Mouse (Mus musculus): ENCODE results near the gene Grm1.

Grm1 gene

DNA sequence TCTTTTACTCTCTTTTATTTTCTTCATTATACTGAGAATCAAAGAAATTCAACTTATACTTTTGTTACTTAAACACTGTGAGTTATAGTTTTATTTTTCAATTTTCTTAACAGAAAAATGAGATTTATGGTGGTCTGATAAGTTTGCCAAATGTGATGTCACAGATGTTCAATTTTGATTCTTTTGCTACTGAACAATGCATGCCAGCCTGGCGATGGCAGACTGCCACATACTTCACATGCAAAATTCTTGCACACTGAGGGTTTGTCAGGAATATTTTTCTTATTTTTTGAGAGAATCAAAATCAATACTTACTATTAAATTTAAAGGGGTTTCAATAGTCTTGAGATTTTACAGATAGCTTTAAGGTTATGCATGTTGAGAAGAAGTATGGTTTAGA is 251.0 kb downstream of the Grm1 start:
- no peak for DNase-seq (ENCODE audit: low spot score)

DNA sequence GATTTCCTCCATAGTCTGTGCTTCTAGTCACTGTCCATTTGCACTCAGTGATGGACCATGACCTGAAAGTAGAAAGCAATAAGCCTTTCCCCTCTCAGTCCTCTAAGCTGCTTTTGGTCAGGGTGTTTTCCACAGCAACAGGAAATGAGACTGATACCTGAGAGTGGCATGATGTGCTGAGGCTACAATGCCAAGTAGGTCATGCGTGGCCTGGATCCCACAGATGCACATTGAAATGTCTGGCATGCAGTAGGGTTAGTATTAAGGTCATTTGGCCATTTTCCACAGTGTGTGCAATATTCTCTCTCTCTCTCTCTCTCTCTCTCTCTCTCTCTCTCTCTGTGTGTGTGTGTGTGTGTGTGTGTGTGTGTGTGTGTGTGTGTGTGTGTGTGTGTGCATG is 254.8 kb downstream of the Grm1 start:
- no peak for DNase-seq (ENCODE audit: low spot score)

DNA sequence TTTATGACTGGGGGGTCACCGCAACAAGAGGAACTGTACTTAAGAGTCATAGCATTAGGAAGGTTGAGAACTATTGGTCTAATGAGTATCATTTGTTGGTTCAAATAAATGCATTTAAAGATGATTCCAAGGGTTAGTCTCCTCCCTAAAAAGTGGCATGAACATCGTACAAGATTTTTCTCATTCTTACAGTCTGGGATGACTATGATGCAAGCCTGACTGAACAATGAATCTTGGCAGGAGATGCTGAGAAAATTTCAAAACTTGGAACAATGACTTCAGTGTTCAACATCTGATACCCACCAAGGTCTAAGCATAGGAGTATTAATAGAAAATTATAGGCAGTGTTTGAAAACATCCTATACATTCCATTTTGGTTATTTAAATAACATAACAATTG is 264.1 kb downstream of the Grm1 start:
- no peak for DNase-seq (ENCODE audit: low spot score)

DNA sequence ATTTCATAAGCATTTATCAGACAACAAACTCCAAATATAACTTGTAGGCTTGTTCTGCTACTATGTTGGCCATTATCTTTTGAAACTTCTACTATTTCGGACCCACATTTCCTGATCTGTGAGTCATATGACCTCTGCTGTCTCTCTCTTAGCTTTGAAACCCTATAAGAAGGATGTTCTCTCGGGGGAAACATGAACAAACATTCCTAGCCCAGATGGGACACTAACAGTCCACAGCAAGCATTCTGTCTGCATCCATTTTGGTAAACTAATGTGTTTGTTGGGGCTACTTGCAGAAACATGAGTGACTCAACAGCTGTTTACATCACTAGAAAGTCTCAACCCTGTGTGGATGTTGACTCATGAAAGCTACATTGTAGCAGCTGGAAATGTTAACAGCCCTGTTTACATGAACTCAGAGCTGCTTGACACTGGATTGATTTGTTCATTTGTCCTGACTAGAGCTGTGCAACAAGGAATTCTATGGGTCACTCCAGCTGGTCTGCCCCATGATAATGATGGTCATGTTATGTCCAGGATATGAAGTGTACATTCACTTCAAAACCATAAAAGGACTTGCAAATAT is 267.4 kb downstream of the Grm1 start:
- no peak for DNase-seq (ENCODE audit: low spot score)

DNA sequence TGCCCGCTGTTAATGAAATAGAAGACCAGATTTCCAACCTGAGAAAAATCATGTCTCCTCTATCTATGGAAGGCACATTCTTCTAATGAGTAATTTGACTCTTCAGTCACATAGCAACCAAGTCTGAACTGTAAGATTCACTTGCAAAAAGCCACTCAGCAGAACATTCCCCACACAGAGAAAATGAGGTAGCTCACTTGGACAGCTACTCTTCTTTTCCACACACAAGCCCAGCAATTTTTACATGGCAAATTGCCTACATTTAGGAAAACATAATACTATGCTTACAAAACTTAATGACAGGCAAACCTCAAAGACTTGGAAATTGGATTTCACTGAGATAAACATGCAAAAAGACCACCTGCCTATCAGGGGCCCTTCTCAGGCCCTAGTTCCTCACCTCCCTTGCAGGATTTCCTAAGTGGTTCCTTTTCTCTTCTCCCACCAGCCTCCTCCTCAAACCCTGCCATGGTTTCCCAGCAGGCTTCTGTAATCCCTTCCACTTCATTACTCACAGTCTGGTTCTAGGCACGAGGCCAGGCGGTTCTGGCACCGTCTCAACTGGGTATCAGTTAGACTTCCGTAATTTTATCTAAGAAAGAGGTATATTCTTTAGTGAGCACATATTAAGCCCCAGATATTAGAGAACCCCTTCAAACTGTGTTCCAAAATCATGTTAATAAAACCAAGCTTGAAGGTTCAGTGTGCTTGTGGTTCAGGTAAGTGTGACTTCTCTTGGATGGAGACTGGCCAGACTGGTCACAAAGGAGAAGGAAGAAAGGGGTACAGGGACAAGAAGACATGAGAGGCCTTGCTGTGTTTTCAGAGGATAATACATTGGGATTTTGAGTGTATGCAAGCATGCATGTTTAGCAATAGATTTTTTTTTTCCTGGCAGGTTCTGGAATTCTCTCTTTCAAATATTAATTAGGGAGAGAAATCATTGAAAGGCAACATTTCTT is 269.1 kb downstream of the Grm1 start:
- no peak for DNase-seq (ENCODE audit: low spot score)

DNA sequence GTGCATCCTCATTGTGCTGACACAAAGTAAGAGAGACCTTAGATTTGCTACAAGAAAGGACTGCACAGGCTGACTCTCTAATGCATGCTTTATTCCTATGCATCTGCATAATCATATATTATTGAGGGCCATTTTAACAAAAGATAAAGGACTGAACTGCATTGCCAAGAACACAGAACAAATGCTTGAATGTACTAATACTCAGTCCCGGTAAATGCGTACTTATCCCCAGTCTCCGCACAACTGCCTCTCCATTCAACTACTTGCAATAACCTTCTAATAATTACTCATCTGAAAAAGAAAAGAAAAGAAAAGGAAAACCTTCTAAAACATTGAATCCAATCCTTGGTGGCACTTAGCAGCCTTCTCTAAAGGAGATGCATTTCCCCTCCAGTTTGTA is 272.4 kb downstream of the Grm1 start:
- DNase-seq (ENCODE audit: low spot score) = no peak

DNA sequence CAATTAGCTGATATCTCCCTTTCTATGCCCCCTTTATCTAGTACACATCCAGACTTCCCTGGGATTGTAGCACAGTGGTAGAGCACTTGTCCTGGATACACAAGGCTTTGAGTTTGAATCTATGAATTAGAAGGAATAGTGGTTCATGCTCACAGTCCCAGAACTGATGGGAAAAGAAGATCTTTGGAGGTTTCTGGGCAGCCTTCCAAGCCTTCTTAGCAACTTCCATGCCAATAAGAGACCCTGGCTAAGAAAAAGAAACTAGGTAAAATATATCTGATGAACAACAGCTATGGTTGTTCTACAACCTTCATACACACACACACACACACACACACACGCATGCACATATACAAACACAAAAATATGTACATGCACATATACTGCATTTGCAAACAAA is 286.8 kb downstream of the Grm1 start:
- no peak for DNase-seq (ENCODE audit: low spot score)

DNA sequence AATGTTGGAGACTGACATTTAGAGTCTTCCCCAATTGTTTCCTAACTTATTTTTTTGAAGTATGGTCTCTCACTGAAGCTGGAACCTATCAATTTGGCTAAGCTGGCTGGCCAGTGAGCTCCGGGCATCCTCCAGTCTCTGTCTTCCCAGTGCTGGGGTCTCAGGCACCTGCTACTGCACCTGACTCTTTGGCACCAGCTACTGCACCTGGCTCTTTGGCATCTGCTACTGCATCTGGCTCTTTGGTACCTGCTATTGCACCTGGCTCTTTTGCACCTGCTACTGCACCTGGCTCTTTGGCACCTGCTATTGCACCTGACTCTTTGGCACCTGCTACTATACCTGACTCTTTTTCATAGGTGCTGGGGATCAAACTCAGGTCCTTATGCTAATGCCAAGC is 291.7 kb downstream of the Grm1 start:
- DNase-seq (ENCODE audit: low spot score) = no peak

DNA sequence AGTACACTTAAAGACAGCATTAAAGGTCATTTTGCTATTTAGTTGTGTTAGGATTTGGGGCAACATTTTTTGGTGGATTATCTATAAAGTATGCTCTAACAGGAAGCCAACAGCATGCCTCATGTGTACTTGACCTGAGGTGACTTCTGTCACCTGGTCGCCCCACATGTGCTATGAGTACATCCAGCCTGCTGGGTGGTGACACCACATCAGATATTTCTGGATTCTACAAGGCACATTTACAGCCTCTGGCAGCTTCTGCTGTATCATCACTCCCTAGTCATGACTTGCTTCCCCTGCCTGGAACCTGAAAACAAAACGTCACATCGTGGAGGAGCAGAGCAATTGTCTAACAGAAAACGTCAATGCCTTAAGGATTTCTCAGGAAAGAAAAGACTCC is 292.2 kb downstream of the Grm1 start:
- no peak for DNase-seq (ENCODE audit: low spot score)

DNA sequence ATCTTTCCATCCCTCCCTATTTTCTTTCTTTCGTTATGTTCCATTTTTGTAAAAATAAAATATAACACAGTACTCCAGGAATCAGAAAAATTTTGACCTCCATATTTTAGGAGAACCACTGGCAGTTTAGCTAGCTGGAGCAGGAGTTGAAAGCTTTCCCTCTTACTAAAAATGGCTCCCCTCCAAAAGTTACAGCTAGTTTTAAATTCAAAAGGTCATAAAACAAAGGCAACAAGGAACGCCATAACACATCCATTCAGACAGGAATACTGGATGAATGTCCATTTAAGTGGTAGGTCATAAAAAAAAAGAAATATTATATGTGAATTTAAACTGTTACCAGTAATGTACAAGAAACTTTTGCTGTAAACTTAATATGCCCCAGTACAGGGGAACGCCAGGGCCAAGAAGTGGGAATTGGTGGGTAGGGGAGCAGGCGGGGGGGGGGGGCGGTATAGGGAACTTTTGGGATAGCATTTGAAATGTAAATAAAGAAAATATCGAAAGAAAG is 294.2 kb downstream of the Grm1 start:
- no peak for DNase-seq (ENCODE audit: low spot score)

DNA sequence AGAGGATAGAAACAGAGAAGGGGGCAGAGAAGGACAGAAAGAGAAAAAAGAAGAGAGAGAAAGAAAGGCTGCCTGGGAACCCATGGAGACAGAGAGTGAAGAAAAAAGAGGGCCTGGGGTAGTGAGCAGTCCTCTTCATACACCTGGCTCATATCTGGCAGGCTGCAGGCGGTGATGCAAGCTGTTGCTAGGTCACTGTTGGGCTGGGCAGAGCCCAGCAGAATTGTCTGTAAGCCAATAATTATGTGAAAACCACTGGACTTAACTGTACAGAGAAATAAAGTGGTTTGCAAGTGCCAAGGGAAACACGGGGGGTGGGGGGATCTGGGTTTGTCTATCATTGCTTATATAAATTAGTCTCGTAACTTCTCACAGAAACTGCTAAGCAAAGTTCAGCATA is 297.0 kb downstream of the Grm1 start:
- no peak for DNase-seq (ENCODE audit: low spot score)

DNA sequence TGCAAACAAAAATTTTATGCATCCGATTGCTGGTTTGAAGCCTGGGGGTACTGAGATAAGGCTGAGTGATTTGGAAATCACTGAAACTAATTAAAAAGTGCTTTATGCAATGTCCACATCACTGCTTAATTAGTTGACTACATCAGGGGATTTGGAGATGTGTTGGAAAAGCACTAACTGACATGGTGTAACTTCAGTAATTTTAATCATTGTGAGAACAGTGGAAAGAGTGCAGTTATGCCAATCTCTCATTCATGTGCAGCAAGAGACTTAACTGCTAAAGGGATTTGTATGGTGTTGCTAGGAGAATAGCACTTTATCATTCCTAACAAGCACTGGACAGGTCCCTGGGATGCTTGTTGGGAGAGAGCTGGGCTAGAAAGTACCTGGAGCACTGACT is 307.3 kb downstream of the Grm1 start:
- no peak for DNase-seq (ENCODE audit: low spot score)

DNA sequence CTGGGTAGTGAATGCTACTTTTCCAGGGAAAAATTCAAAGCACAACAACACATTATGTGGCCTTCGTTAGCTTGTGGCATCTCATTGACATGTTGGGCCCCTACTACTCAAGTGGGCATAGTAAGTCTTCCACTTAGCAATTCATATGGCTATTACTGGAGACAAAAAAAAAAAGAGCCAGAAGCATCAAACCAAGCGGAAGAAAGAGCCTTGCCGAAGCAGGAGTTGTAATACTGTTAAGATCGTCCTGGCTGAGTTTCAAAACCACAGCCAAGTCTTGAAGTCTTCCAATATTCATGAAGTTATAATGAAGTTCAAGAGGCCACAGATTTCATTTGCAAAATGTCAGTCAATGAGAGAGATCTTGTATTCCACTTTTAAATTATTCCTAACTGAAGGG is 319.1 kb downstream of the Grm1 start:
- DNase-seq (ENCODE audit: low spot score) = no peak

DNA sequence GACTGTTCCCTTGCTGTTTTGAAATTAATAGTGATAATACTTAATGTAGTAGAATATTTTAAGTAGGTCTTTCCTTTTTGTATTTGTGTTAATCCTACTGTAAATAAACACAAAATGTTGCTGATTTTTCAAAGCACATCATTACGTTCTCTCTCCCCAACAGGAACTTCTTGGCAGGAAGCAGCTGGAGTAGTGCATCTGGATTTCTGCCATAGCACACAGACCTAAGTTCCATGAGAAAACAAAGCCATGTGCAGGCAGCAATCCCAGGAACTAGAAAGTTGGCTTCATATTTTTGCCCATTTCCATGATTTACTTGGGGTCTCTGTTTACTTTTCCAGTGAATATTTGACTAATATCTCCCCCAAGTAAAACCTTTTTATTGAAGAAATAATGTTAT is 320.9 kb downstream of the Grm1 start:
- DNase-seq (ENCODE audit: low spot score) = no peak

DNA sequence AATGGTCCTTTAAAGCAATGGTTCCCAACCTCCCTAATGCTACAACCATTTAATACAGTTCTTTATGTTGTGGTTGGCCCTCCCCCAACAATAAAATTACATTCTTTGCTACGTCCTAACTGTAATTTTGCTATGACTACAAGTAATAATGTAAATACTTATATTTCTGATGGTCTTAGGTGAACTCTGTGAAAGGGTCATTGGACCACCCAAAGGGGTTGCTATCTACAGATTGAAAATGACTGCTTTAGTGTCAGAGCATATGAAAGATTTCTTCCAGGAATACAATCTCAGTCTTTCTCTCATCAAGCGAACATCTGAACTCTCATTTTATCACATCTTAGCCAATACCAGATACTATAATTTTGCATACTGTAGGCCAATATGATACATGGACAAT is 321.4 kb downstream of the Grm1 start:
- DNase-seq (ENCODE audit: low spot score) = no peak

DNA sequence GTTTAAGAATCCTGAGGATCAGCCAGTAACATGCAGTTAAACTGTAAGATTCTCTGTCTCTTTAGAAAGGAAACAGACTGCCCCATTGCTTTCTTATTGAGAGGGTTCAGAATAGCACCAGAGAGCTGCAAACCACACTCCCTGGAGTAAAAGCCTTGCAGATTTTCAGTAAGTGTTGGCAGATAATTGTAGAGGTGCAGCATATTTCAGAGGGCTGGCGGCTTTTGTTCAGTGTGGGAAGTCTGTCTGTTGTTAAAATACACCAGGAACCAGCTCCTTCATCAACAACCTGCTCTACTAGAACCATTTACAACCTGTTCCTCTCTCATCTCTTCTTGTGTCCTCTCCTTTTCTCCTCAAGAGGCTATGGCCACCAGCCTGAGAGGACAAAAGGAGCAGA is 331.1 kb downstream of the Grm1 start:
- no peak for DNase-seq (ENCODE audit: low spot score)

DNA sequence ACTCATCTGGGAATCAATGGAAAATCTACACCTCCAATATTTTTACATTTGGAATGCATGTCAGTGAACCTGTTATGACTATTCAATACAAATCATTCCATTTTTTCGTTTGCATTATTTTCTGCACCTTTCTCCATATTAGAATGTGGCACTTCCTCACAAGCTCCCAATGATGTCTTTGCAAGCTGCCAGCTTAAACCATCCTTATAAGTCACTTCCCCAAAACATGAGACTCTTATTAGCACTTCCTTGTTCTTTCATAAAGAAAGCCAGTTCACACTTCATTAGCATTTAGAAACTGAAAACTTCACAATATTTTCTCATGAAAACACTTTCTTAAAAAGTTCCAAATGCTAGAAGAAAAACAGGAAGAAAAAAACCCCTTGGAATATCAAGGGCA is 338.1 kb downstream of the Grm1 start:
- no peak for DNase-seq (ENCODE audit: low spot score)

DNA sequence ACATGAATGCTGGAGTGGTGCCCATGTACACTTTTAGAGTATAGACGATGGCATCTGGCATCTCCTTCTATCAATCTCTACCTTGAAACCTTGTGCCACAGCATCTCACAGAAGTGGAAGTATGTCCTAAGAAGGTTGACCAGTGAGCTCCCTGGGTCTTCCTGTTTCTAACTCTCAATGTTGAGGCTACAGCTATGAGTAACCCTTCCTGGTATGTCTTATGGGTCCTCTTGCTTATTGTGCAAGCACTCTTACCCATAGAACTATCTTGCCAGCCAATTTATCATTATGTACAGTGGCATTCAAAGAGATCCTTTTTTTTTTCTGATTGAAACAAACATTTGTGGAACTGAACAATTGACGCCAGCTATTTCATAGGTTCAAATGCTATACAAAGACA is 340.0 kb downstream of the Grm1 start:
- DNase-seq (ENCODE audit: low spot score) = no peak

DNA sequence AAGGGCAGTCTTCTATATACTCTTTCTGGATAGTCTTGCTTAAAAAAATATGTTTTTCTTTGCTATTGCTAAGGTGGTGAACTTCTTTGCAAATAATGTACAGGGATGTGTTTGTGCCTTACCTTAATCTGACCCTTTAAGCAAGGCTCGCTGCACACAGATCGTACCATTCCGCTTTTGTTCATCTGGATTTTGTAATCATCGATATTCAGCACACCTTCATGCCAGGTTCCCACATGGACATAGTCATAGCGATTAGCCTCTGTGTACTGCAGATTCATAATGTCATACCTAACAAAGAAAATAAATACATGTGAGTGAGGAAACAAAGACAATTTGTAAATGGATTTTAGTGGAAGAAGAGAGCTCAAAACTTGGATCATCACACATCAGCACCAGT is 340.8 kb downstream of the Grm1 start:
- DNase-seq (ENCODE audit: low spot score) = no peak

DNA sequence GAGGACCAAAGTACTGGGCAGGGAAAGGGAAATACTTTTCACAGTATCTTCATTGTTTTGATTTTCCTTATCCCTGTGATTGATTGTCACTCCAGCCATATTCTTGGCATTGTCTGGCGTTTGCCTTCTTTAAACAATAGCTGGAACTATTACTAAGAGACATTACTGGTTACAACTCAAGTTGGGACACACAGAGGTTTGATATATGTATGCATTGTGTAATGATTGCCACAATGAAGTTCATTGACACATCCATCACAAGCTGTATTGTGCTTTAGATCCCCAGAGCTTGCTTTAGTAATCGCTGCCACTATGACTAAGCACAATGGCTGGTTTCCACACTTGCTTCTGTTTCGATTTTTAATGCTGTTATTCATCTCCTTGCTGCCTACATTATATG is 341.4 kb downstream of the Grm1 start:
- DNase-seq (ENCODE audit: low spot score) = no peak

DNA sequence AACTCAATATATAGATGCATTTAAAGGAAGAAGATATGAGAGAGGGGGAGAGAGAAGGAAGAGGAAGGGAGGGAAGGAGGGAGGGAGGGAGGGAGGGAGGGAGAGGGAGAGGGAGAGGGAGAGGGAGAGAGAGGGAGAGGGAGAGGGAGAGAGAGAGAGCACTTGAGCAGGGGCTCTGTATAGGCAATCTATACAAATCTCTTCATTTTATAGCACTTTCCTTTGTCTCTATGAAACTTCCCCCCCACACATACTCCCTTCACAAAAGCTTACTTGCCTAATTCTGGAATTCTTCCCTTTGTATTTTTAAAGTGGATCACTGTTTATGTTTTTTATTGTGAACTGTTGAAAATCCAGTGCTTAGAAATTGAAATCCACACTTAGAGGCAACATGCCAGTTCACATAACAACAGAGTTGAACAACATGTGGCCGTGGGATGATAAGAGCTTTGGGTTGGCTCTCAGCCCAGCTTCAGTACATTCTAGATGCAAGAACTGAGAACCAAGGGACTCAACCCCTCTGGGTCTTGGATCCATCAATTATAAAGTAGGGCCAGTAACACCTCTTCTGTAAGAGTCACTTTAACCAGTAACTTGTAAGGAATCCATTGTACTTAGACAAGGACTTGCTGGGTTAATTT is 345.0 kb downstream of the Grm1 start:
- DNase-seq (ENCODE audit: low spot score) = peak; percentile 22

DNA sequence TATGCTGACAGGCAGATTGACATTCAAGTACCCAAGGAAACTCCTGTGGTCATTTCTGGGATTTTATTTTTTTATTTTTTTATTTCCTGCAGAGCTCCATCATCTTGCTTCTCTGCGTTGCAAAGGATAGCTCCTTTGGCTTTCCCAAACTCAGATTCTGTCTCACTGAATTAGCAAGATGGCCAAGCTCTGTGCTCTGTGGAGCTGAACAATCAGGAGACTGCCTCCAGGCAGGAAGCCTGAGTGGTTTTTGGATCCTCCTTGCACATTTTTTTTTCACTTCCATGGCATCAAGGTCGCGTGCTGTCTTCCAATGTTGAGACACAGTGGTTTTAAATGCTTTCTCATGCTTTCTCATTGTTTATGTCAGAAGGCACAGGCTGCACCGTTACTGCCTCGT is 347.6 kb downstream of the Grm1 start:
- DNase-seq (ENCODE audit: low spot score) = no peak

DNA sequence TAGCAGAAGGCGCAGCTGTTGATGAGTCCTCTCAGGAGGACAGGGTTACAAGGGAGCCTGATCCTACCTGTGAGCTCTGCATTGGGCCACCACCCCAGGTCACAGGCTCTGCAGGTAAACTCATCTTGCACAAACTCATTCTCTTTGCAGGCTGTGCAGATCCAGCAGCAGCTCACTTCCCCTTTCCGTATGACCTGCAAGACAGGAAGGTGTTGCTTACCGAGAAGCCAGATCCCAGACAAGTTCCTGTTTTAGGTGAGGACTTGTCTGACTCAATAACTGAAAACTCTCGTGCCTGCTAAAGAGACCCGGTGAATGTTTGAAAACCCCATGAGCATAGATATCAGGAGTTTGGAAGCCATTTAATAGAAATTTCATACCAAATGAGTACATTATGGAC is 349.1 kb downstream of the Grm1 start:
- no peak for DNase-seq (ENCODE audit: low spot score)

Measured in left cerebral cortex, adult 11 months (tissue).